Comparison of ENCODE assay signal across 8 mouse cellular contexts in genomic region chr2:103062865-103063264, GRCm38 (mm10). TPM values are rescaled to one million over a fixed set of nuclear protein-coding genes. Genes with fewer than 3 reads are reported as not detected.
A peak's percentile ranks its signal among the peaks of the same experiment; 100 is the strongest.
DNase-seq lines count a peak whose midpoint lies in the region; ATAC-seq and TF ChIP-seq lines count a peak whose summit lies in the region.

No protein-coding gene starts in this region.

- ATAC-seq in hindbrain, embryonic 16.5 days = peak; percentile 67; the same call in 1 of the 2 replicates
- ATAC-seq in liver, postnatal 0 days = 0 out of 2 replicates have a peak, but pooled peaks have one; percentile 27

- no peak overlapping the region for H3K4me3 ChIP-seq in heart, embryonic 10.5 days
- H3K4me3 ChIP-seq in hindbrain, embryonic 16.5 days (ENCODE audit: low read length) = no peak overlapping the region
- H3K4me3 ChIP-seq in liver, postnatal 0 days (ENCODE audit: low read depth, low read length) = no peak overlapping the region

- H3K9ac ChIP-seq in hindbrain, embryonic 16.5 days (ENCODE audit: low read depth, low read length) = no peak overlapping the region
- no peak overlapping the region for H3K9ac ChIP-seq in liver, postnatal 0 days (replicated peaks)

- 0 out of 2 replicates have a peak, but pooled peaks cover 11% of the 10 kb centered on the region for H3K4me1 ChIP-seq in heart, embryonic 10.5 days
- H3K4me1 ChIP-seq in hindbrain, embryonic 16.5 days (ENCODE audit: control insufficient read depth, insufficient read depth, low read depth, low read length) = no peaks in the 10 kb centered on the region; the same call in 1 of the 2 replicates
- H3K4me1 ChIP-seq in liver, postnatal 0 days (ENCODE audit: insufficient read depth) = 0 out of 2 replicates have a peak, but pooled peaks cover 3% of the 10 kb centered on the region

- H3K9me3 ChIP-seq in heart, embryonic 10.5 days = no peaks in the 10 kb centered on the region
- H3K9me3 ChIP-seq in hindbrain, embryonic 16.5 days (ENCODE audit: control insufficient read depth, low read length) = no peaks in the 10 kb centered on the region
- H3K9me3 ChIP-seq in liver, postnatal 0 days (ENCODE audit: low read length) = no peaks in the 10 kb centered on the region

- TF ChIP-seq CTCF in liver, postnatal 0 days (IDR thresholded peaks at IDR 0.05; ENCODE audit: low read depth) = peak; percentile 70

- DNase-seq in heart, adult 11 months = peak; percentile 88
- DNase-seq in heart, embryonic 10.5 days (ENCODE audit: low spot score) = no peak
- DNase-seq in 416B (ENCODE audit: low read depth) (peak; percentile 78), R1 (ENCODE audit: low read depth, low spot score) (peak; percentile 22)
- DNase-seq in embryo, embryonic 11 days = peak; percentile 68
- DNase-seq in liver, postnatal 0 days = peak; percentile 29
- peak; percentile 78 for DNase-seq in splenic B cell, adult 2 months (ENCODE audit: low read depth, low spot score)

- no peaks in the 10 kb centered on the region for H3K27me3 ChIP-seq in heart, embryonic 10.5 days (ENCODE audit: insufficient read depth, poor library complexity, severe bottlenecking)
- H3K27me3 ChIP-seq in hindbrain, embryonic 16.5 days (replicated peaks; ENCODE audit: control insufficient read depth, insufficient read depth, low read length) = no peaks in the 10 kb centered on the region
- no peaks in the 10 kb centered on the region for H3K27me3 ChIP-seq in liver, postnatal 0 days (ENCODE audit: insufficient read depth, low read length)
- no peaks in the 10 kb centered on the region for H3K27me3 ChIP-seq in splenic B cell, adult 2 months (ENCODE audit: control insufficient read depth, insufficient read depth, low read length, poor library complexity, severe bottlenecking)

- TF ChIP-seq EP300 in liver, postnatal 0 days (IDR thresholded peaks at IDR 0.05; ENCODE audit: low read depth) = no peak

- 51% methylated on average over 3 of the region's 3 CpGs for WGBS in heart, embryonic 10.5 days
- WGBS in hindbrain, embryonic 16.5 days = 33% methylated on average over 3 of the region's 3 CpGs
- WGBS in liver, postnatal 0 days (ENCODE audit: insufficient replicate concordance) = 34% methylated on average over 3 of the region's 3 CpGs

- H3K4me2 ChIP-seq in hindbrain, embryonic 16.5 days (ENCODE audit: low read length) = no peak overlapping the region
- no peak overlapping the region for H3K4me2 ChIP-seq in liver, postnatal 0 days (ENCODE audit: low read depth, low read length)

- no peak overlapping the region for H3K27ac ChIP-seq in heart, embryonic 10.5 days
- no peak overlapping the region for H3K27ac ChIP-seq in hindbrain, embryonic 16.5 days (ENCODE audit: low read depth, low read length)
- no peak overlapping the region for H3K27ac ChIP-seq in liver, postnatal 0 days (ENCODE audit: low read depth)

- H3K36me3 ChIP-seq in heart, embryonic 10.5 days = no peaks in the 10 kb centered on the region
- no peaks in the 10 kb centered on the region for H3K36me3 ChIP-seq in hindbrain, embryonic 16.5 days (ENCODE audit: control insufficient read depth, insufficient read depth, low read length)
- H3K36me3 ChIP-seq in liver, postnatal 0 days (replicated peaks; ENCODE audit: insufficient read depth, low read length) = no peaks in the 10 kb centered on the region
- H3K36me3 ChIP-seq in splenic B cell, adult 2 months (ENCODE audit: control insufficient read depth, insufficient read depth, low read length, poor library complexity, severe bottlenecking) = no peaks in the 10 kb centered on the region

RNA-seq across cellular contexts. Expression of gene Pdhx, which starts 10.4 kb away (rescaled TPM):
- polyA plus RNA-seq in heart, embryonic 10.5 days (2016; fragmentation: Nextera tagmentation; extraction: Ambion mirVana) = 47.2 and 55.6 TPM in 2 replicates
- polyA plus RNA-seq in hindbrain, embryonic 16.5 days (2015; fragmentation: Nextera tagmentation; extraction: Ambion mirVana) = 73.7 and 78.3 TPM in 2 replicates
- polyA plus RNA-seq in liver, postnatal 0 days (2015; fragmentation: Nextera tagmentation; extraction: Ambion mirVana) = 17.4 and 18.1 TPM in 2 replicates

RNA-seq across cellular contexts. Expression of gene Apip, which starts 10.6 kb away (rescaled TPM):
- polyA plus RNA-seq in heart, embryonic 10.5 days (2016; fragmentation: Nextera tagmentation; extraction: Ambion mirVana) = 65.4 and 66.2 TPM in 2 replicates
- 49.2 and 54.8 TPM in 2 replicates for polyA plus RNA-seq in hindbrain, embryonic 16.5 days (2015; fragmentation: Nextera tagmentation; extraction: Ambion mirVana)
- polyA plus RNA-seq in liver, postnatal 0 days (2015; fragmentation: Nextera tagmentation; extraction: Ambion mirVana) = 28.0 and 28.2 TPM in 2 replicates
